Mouse (Mus musculus) myocyte (in vitro differentiated cells): Measurements from ENCODE around the gene Actb. TPM values are rescaled to one million over a fixed set of nuclear protein-coding genes. Genes with fewer than 3 reads are reported as not detected.

Experiments used
- H3K27me3 ChIP-seq: one replicate; pipeline ENCODE4 v1.6.1; 2011; ENCODE audit not compliant: control insufficient read depth, insufficient read depth, insufficient read length
- H3K36me3 ChIP-seq: one replicate; pipeline ENCODE4 v1.6.1; 2011; ENCODE audit not compliant: control insufficient read depth, insufficient read depth
- H3K4me2 ChIP-seq: one replicate; pipeline ENCODE4 v1.6.1; 2011; ENCODE audit warnings: low read depth, control low read depth
- H3K4me3 ChIP-seq: one replicate; pipeline ENCODE4 v1.5.1; 2011; ENCODE audit warnings: mild to moderate bottlenecking, control low read depth, moderate library complexity
- H3K79me2 ChIP-seq: one replicate; pipeline ENCODE4 v1.6.1; 2011; ENCODE audit not compliant: control insufficient read depth, insufficient read depth
- H3ac ChIP-seq: one replicate; pipeline ENCODE4 v1.6.1; 2011; ENCODE audit not compliant: control insufficient read depth, insufficient read length
- CEBPB ChIP-seq: IDR thresholded peaks from 2 replicates; pipeline ENCODE4 v1.6.1; 2011; ENCODE audit warnings: mild to moderate bottlenecking, moderate library complexity; ENCODE audit not compliant: poor library complexity, insufficient read depth, severe bottlenecking
- E2F4 ChIP-seq: IDR thresholded peaks from one replicate; pipeline ENCODE4 v1.6.1; 2011; ENCODE audit warnings: mild to moderate bottlenecking, control low read depth, moderate library complexity; ENCODE audit not compliant: insufficient read depth
- MAX ChIP-seq: IDR thresholded peaks from one replicate; pipeline ENCODE4 v1.6.1; 2011; ENCODE audit warnings: low read depth, mild to moderate bottlenecking, control low read depth
- MYOD1 ChIP-seq, 3 experiments: IDR thresholded peaks; one replicate each; pipeline ENCODE4 v1.6.1; 2011; ENCODE audit warnings: control low read depth in 2 of 3, low read depth in 2 of 3, mild to moderate bottlenecking in 2 of 3, moderate library complexity in 1 of 3; ENCODE audit not compliant: insufficient read length in 2 of 3, control insufficient read depth in 1 of 3
- MYOG ChIP-seq, 3 experiments: IDR thresholded peaks; one replicate each; pipeline ENCODE4 v1.6.1; 2011; ENCODE audit warnings: control low read depth in 2 of 3, low read depth in 2 of 3, mild to moderate bottlenecking in 2 of 3; ENCODE audit not compliant: insufficient read length in 2 of 3, control insufficient read depth in 1 of 3, insufficient read depth in 1 of 3
- POLR2A ChIP-seq: IDR thresholded peaks from one replicate; pipeline ENCODE4 v1.6.1; 2011; ENCODE audit warnings: low read depth, mild to moderate bottlenecking, control low read depth, moderate library complexity; ENCODE audit not compliant: insufficient read length
- POLR2AphosphoS2 ChIP-seq: IDR thresholded peaks from one replicate; pipeline ENCODE4 v1.6.1; 2011; ENCODE audit warnings: low read depth, control low read depth; ENCODE audit not compliant: insufficient read length
- REST ChIP-seq: IDR thresholded peaks from one replicate; pipeline ENCODE4 v1.6.1; 2011; ENCODE audit warnings: mild to moderate bottlenecking, control low read depth, moderate library complexity; ENCODE audit not compliant: insufficient read depth, insufficient read length
- SRF ChIP-seq: IDR thresholded peaks from one replicate; pipeline ENCODE4 v1.6.1; 2011; ENCODE audit warnings: low read depth; ENCODE audit not compliant: control insufficient read depth, insufficient read length
- TCF12 ChIP-seq: IDR thresholded peaks from one replicate; pipeline ENCODE4 v1.6.1; 2011; ENCODE audit warnings: mild to moderate bottlenecking, control low read depth; ENCODE audit not compliant: poor library complexity, insufficient read depth, severe bottlenecking
- TCF3 ChIP-seq: IDR thresholded peaks from one replicate; pipeline ENCODE4 v1.6.1; 2011; ENCODE audit warnings: low read depth, control low read depth; ENCODE audit not compliant: insufficient read length
- USF1 ChIP-seq: IDR thresholded peaks from one replicate; pipeline ENCODE4 v1.6.1; 2011; ENCODE audit warnings: low read depth, mild to moderate bottlenecking, control low read depth, moderate library complexity
- polyA plus RNA-seq: library from polyadenylated mRNA; unstranded; fragments of >200 nt; fragmentation: generic; extraction: Trizol; gene quantifications from one replicate; pipeline ENCODE4 v1.2.1, GENCODE M21; 2012; ENCODE audit warnings: missing spikeins

Actb gene
- polyA plus RNA-seq, 1 experiment: 2,198 TPM

DNA sequence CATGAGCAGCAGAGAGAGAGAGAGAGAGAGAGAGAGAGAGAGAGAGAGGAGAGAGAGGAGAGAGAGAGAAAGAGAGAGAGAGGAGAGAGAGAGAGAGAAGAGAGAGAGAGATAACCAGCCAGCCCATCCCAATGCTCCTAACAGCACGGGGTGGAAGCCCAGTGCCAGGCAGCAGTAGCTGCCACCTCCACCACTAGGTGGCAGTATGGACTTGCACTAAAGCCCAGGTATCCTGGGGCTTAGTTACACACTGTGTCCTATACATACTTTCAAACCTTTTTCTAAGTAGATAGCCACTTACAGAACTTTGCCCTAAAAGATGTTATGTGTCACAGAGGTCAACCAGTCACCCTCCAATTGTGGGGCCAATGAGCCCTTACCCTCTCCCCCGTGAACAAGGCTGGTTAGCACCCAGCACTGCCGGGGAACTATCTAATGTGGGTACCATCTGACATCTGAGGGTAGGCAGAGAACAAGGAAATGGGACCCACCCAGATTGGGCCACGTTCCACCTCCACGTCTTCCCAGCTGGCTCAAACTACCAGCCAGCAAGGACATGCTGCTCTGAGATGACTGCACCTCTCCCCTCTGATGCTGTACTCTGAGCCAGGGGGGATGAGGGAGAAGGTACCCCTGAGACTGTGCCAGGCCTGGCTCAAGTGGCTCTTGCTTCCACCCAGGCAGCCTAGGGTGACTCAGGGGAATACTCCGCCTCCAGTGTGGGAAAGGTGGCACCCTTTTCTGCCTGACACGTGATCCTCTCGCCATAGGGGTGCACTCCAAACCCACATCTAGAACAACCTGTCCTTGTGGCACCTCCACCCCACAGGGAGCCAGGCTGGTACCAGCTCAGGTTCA is 27.0 kb downstream of the Actb start:
- H3ac ChIP-seq: no peak overlapping the region
- H3K4me2 ChIP-seq: no peak overlapping the region
- H3K36me3 ChIP-seq: peaks cover 5% of the 10 kb centered on the region

DNA sequence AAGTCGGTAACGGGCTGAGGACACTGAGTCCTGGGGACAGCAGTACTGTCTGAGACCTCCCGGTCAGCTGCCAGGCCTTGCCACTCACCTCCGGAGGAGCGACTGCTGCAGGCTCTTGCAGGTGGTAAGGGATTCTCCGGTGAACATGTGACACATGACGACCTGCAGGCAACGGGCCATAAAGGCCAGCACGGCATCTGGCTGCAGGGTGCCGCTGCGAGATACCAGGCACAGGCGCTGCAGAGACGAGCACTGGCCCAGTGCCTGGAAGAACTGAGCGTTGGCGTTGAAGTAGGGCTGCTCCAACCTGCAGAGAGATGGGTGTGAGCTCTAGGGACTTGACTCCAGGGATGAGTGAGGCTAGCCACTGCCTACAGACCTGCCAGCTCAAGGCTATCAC is 28.0 kb downstream of the Actb start:
- H3ac ChIP-seq: no peak overlapping the region
- H3K36me3 ChIP-seq: peaks cover 5% of the 10 kb centered on the region
- TF ChIP-seq MAX (no peak), REST (no peak), USF1 (no peak), SRF (no peak), MYOD1 (IDR thresholded peaks at IDR 0.05; ENCODE audit: control insufficient read depth in 1 of 3, insufficient read length in 2 of 3, low read depth in 2 of 3) (no peak), POLR2A (no peak), TCF12 (no peak), MYOG (IDR thresholded peaks at IDR 0.05; ENCODE audit: control insufficient read depth in 1 of 3, insufficient read depth in 1 of 3, insufficient read length in 2 of 3, low read depth in 2 of 3) (no peak), E2F4 (no peak), CEBPB (no peak), TCF3 (no peak), POLR2AphosphoS2 (no peak)
- H3K27me3 ChIP-seq: no peaks in the 10 kb centered on the region
- H3K79me2 ChIP-seq: no peaks in the 10 kb centered on the region
- H3K4me2 ChIP-seq: no peak overlapping the region
- H3K4me3 ChIP-seq: no peak overlapping the region

More for the DNA sequence above, 27.0 kb downstream of the Actb start:
- Histone ChIP-seq H3K79me2 (no peaks in the 10 kb centered on the region), H3K4me3 (no peak overlapping the region), H3K27me3 (no peaks in the 10 kb centered on the region)
- no peak for TF ChIP-seq CEBPB
- TF ChIP-seq POLR2A: no peak
- TF ChIP-seq REST: no peak
- no peak for TF ChIP-seq MYOG (IDR thresholded peaks at IDR 0.05; ENCODE audit: control insufficient read depth in 1 of 3, insufficient read depth in 1 of 3, insufficient read length in 2 of 3, low read depth in 2 of 3)
- TF ChIP-seq USF1: no peak
- TF ChIP-seq E2F4: no peak
- TF ChIP-seq TCF12: no peak
- no peak for TF ChIP-seq SRF
- TF ChIP-seq MYOD1 (IDR thresholded peaks at IDR 0.05; ENCODE audit: control insufficient read depth in 1 of 3, insufficient read length in 2 of 3, low read depth in 2 of 3): no peak
- TF ChIP-seq POLR2AphosphoS2: no peak
- TF ChIP-seq TCF3: no peak
- TF ChIP-seq MAX: no peak

DNA sequence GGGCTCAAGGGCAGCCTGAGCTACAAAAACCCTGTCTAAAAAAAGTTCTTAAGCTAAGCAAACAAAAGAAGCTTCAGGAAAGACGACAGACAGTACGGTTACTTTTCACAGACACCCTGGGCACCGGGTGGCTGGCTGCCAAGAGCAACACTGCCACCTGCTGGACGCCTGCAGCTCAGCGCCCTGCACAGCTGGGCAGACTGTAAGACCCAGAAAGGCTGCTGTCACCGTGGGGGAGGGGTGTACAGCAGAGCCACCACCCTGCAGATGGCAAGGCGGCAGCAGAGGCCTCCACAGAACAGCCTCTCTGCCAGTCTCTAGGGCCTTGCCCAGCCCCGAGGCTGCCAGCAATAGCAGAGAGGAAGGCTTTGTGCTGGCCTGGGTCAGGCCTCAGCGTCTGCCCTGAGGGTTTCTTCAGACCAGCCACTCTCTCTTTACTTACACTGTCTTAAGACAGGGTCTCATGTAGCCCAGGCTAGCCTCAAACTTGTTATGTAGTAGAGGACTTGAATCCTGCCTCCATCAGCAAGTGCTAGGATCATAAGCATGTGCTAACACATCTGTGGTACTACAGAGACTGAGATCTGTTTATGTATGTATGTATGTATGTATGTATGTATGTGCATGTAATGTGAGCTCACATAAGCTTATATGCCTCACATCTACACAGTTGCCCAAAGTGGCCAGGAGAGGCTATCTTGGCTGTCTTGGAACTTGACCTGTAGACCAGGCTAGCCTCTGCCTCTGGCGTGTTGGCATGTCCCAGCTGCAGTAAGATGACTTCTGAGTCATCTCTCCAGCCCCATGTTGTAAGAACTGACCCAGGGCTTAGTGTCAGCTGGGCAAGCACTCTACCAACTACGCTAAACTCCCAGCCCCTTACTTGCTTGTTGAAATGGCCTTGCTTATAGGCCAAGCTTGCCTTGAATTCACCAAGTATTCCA is 28.9 kb downstream of the Actb start:
- TF ChIP-seq MYOG (IDR thresholded peaks at IDR 0.05; ENCODE audit: control insufficient read depth in 1 of 3, insufficient read depth in 1 of 3, insufficient read length in 2 of 3, low read depth in 2 of 3) (peak; percentile 20 to 89 (median 75)), TCF3 (no peak), MYOD1 (IDR thresholded peaks at IDR 0.05; ENCODE audit: control insufficient read depth in 1 of 3, insufficient read length in 2 of 3, low read depth in 2 of 3) (peak in 2 of 3 experiments; percentile 69 to 82), POLR2AphosphoS2 (peak; percentile 10), SRF (no peak), USF1 (no peak)

DNA sequence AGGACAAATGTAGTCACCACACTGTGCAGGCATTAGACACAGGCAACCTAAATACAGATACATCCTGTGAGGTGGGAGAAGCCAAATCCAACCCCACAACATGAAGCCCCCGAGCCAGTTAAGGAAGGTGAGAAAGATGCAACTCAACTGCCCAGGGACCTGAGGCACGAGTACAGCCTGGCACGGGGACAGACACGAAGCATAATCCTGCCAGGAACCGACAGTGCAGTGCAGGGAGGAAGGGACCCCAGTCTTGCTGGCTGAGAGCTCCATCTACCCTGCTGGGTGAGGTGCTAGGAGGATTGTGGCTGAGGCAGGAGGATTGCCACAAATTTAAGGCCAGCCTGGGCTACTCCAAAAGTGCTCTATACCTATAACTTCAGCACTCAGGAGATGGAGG is 29.7 kb downstream of the Actb start:
- H3K36me3 ChIP-seq: peaks cover 5% of the 10 kb centered on the region
- no peak overlapping the region for H3K4me3 ChIP-seq
- H3K79me2 ChIP-seq: no peaks in the 10 kb centered on the region

More for the DNA sequence above, 28.9 kb downstream of the Actb start:
- H3K79me2 ChIP-seq: no peaks in the 10 kb centered on the region
- no peak overlapping the region for H3K4me2 ChIP-seq
- H3ac ChIP-seq: no peak overlapping the region
- H3K4me3 ChIP-seq: no peak overlapping the region
- no peaks in the 10 kb centered on the region for H3K27me3 ChIP-seq
- peaks cover 5% of the 10 kb centered on the region for H3K36me3 ChIP-seq

More for the DNA sequence above, 29.7 kb downstream of the Actb start:
- Histone ChIP-seq H3ac (no peak overlapping the region), H3K4me2 (no peak overlapping the region), H3K27me3 (no peaks in the 10 kb centered on the region)
- TF ChIP-seq E2F4: no peak
- TF ChIP-seq MYOG (IDR thresholded peaks at IDR 0.05; ENCODE audit: control insufficient read depth in 1 of 3, insufficient read depth in 1 of 3, insufficient read length in 2 of 3, low read depth in 2 of 3): no peak
